Mouse (Mus musculus): ENCODE measurements at regions not wholly inside any gene's neighbourhood (a gene's known extent, or its start where the extent isn't known, plus 50 kb on each side); places are given as distances from the start of the nearest gene placed in this dataset.

DNA sequence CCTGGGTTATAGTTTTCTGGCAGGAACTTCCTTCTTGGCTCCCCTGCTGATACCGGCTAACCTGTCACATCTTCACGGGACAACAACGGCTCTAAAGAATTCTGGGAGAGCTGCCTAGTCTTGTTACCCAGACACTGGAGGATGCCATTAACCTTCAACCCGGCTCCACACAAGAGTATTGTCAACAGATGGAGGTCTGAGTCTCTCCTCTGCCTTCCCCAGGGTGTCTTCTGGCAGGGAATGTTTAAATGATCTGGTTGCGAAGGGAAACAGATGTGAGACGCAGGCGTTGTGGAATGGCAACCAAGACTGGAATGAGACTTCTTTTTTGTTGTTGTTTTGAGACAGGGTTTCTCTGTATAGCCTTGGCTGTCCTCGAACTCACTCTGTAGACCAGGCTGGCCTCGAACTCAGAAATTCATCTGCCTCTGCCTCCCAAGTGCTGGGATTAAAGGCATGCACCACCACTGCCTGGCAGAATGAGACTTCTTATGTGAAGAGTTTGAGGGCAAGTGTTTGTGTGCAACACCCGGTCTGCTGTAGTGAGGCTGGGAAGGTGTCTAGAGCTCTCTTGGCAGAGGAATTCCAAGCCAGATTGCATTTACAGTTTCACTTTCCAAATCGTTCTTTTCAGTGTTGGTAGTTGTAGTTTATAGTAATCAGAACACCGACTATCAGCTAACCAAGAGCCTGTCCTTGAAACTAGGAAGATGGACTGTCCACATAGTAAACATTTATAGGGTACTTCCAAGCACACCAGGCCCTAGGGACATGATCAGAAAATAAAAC lies 188.2 kb upstream of the Krr1 start:
- no peak for DNase-seq (ENCODE audit: low spot score)

DNA sequence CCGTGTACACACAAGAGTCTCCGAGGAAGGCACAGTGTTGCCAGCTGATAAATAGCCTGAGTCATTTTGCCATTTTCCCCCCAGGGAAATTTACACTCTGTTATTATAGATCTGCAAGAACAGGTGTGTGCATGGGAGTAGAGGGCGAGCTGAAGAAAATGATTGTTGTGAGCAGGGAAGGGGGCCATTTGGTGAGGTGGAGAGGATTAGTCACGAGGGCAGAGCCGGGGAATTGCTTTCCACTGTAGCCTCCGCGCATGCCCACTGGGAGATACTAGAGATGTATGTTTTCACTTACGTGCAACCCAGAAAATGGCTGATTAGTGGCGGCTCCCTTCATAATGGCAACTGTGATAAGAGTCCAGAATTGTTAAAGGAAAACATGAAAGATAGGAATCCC lies 185.3 kb upstream of the Krr1 start:
- DNase-seq (ENCODE audit: low spot score) = no peak

DNA sequence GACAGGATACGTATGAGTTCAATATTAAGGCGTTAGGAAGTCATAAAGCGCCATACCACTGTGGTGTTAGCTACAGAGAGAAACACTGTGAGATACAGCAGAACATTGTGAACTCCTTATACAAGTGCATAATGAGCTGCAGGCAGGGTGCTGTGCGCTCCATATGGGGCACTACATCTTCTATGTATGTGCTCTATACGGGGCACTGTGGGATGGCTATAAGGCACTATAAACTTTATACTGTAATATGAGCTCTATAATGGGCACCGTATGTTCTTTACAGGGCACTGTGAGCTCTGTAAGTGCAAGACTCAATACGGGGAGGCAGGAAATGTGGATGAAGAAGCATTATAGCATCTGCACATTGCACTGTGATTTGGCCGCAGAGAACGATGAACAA lies 183.2 kb upstream of the Krr1 start:
- DNase-seq (ENCODE audit: low spot score) = no peak

DNA sequence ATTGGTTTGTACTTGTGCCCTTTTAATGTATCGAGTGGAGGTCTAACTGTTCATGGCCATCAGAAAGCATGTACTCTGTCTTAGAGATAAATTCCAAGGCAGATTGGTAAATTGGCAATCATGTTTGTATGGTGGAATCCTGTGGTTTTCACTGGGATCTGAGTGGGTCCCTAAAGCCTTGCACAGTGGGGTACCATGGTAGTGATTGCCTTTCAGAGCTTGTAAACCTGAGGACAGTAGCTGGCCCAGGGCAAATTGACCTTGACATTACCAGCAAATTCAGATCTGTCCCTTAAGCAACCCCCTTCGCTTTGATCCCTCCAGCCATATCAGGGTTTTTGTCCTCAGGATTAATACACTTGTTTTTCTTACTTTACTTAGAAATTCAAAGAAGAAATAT lies 181.6 kb upstream of the Krr1 start:
- DNase-seq (ENCODE audit: low spot score) = no peak

DNA sequence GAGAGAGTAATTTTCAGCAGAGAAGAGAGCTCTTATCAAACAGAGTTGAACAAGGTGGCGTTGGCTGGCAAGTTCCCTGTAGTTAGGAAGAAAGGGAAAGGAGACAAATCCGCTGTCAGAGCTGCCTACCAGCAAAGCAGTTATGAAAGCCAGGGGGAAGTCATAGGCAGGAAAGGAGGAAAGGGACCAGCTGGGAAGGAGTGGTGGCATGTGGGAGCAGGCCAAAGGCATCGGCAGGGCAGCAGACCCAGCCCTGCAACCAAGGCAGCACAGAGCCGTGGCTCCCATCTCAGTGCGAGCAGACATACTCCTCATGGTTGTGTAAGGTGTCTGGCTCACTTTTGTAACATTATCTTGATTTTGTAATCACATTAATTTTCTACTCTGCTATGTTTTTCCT lies 177.4 kb upstream of the Krr1 start:
- no peak for DNase-seq (ENCODE audit: low spot score)

DNA sequence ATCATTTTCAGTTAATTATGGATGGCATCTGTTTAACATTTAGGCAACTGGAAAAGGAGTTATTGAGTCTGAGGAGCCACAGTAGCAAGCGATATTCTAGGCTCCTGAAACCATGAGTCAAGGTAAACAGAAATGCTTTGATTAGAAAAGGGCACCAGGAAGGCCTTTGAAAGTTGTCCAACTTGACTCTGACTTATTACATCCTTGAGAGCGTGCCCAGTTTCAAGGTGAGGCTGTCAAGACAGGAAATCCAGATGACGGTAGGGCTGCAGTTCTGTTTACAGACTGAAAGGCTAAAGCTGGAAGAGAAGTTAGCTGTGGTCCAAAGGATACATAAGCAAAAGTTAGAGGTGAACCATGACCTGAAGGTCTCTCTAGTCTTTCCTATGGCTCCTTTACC lies 176.7 kb upstream of the Krr1 start:
- no peak for DNase-seq (ENCODE audit: low spot score)

DNA sequence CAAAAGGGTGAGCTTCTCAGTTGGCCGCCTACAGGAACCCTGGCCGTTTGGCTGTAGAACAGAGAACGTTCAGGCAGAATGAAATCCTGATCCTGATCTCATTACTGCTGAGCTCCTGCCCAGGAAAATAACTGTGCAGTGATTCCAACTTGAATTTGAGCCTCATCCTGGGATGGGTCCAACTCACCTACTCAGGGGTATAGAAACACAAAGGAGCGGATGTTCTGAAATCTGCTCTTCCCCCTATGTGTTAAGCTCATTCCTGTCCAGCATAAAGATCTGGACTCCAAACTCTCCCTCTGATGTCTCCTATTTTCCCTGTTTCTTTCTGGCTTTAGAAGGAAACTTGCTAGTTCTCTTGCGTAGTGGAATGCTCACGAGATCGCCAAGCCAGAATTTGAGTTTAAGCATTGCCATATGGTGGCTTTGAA lies 173.6 kb upstream of the Krr1 start:
- DNase-seq (ENCODE audit: low spot score) = no peak

DNA sequence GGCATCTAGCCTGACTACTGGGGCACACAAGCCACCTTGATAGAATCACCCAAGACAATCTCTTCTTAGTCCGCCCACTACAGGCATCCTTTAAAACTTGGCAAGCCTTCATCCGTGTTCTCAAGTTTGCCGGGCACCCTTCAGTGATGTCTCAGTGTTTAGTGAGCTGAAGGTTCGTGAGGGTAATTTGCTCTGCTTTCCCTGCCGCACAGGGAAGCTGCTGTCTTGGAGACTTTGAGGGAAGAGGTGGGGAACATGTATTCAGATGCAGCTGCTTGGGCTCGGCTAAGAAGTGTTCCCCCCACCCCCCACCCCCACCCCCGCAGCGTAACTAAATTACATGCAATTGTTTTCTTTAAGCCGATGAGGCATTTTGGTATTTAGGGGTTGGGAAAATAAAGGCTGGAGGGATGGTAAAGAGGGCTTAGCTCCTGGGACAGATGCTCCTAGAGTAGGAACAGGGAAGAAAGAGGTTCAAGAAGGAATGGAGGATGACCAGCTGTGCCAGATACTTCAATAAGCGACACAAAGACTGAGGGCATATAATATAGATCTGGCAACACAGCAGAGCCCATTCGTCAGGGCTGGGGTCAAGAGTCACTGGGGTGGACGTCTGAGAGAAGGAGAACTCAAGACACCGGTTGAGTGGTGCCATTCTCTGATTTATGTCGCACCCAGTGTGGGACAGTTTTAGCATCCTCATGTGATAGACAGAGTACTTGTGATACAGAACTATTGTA lies 172.4 kb upstream of the Krr1 start:
- no peak for DNase-seq (ENCODE audit: low spot score)

DNA sequence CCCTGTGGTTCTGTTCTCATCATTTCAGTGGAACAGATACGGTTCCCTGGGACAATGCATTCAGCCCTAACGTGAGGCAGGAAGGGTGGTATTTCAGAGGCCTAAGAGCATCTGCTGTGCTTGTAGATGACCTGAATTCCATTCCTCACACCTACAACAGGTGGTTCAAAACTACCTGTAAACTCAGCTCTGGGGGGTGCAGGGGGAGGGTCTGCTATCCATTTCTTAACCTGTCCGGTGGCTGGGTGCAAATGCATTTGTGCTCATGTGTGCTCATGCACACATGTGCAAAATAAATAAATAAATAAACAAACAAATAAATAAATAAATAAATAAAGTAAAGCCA lies 171.9 kb upstream of the Krr1 start:
- no peak for DNase-seq (ENCODE audit: low spot score)

DNA sequence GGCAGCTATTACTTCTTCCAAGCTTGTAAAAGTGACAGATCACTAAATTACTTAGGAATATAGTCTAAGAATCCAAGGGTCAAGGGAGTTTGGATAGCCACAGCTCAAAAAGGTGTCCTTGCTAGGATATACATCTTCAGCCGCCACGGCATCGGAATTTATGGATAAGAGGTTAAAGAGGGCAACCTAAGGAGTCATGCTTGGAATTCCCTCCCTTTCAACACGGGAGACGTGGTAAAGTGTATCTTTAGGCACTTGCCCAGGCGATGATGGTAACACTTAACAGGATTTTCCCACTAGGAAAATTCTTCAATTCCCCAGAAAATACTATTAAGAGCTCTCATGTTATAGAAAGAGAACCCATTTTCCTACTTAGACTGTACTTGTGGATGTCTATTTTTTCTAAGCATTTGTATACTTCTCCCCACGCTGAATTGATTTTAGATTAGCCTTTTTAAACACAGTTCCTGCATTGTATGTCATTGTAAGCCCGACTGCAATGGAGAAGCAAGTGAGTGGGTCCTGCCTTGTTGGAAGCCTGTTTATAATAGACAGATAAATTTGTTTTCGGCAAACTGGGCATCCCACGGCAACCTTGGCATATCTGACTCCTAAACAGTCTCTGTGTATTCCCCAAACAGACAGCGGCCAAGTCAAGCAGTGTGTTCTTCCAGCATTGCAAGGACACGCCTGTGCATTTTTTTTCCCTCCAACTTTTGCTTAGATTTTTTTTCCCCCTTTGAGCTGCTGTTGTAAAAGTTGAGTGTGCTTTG lies 171.3 kb upstream of the Krr1 start:
- DNase-seq (ENCODE audit: low spot score) = no peak

DNA sequence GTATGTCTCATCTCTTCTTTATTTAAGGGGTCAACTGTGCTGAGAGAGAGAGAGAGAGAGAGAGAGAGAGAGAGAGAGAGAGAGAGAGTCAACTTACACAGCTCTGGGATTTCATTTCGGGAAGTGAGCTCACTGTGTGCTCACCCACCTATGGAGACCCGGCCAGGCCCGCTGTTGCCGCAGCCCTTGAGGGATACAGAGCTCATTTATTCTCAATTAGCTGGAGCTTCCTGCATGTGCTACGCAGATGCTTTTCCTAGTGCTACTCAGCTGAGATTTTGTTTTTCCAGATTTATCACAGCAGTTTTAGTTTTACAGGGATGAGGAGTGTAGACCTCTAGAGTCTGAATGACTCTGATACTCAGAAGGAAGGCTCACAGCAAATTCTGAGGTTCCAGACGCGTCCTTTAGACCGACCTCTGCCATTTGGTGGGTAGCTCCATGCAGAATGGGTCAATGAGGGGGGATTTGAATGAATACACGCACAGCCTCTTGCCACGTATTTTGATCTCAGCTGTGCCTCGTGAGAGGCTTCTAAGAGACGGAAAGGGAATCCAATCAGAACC lies 170.6 kb upstream of the Krr1 start:
- no peak for DNase-seq (ENCODE audit: low spot score)

DNA sequence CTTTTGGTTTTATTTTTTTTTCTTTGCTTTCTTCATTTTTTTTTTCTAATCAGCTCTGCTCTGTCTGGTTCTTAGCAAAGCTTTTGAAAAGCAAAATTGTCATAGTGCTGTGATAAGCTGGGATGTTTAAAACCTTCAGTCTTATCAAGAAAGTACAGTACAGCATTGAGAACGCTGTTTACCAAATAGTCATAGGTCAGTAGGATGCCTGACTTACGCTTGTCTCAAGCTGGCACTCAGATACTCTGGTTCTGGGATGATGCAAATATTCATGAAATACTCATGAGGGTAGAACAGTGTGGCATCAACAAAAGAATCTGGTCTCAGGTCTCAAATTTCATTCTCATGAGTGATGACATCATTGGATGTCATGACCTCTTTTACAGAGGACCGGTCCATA lies 166.1 kb upstream of the Krr1 start:
- DNase-seq (ENCODE audit: low spot score) = no peak

DNA sequence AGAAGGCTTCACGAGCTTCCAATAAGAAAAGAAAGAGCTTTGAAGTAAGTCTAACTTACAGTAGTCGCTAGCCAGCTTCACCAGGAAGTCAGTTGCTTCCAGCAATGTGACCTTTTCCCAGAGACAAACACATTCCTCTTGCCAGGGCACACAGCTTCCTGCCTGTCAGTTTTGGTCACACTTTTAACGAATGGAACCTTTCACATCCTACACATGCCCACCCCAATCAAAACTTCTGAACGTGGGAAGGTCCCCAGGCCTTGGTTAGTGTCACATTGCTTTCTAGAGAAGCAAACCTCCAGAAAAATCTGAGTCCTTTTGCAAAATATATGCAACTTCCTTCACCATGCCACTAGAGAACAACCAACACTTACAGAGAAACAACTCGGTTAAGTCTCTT lies 165.5 kb upstream of the Krr1 start:
- DNase-seq (ENCODE audit: low spot score) = no peak

DNA sequence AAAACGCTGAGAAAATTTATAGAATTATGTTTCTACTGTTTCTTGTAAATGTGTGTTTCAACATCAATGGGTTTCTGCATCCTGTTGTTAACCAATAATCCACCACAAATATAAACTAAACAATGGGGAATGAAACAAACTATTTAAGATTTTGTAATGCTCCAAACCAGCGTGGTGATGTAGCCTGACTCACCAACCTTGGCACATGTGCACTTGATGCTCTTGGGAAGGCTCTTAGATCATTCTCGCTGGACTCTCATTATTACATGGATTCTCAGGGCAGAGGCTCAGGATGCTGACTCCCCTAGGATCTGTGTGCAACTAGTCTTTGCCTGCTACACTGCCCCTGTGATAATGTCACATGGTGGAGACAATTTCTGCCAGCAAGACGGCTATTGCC lies 158.7 kb upstream of the Krr1 start:
- DNase-seq (ENCODE audit: low spot score) = no peak

DNA sequence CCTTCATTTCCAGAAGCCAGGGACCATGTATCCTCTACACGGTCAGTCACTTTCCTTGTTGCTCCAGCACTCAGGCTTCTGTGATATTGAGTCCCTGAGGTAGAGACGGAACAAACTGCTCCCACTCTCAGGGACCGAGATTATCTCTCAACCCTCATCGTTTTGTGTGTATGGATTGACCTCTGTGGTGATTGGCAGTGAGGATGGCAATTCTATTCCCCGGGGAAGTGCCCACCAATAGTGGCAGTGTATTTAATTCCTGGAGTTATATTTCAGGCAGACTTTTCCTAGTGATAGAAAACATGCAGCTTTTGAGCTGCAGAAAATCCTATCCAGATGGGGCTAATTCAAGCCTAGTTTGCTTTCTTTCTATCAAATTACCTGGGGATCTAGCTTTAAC lies 157.8 kb upstream of the Krr1 start:
- no peak for DNase-seq (ENCODE audit: low spot score)

DNA sequence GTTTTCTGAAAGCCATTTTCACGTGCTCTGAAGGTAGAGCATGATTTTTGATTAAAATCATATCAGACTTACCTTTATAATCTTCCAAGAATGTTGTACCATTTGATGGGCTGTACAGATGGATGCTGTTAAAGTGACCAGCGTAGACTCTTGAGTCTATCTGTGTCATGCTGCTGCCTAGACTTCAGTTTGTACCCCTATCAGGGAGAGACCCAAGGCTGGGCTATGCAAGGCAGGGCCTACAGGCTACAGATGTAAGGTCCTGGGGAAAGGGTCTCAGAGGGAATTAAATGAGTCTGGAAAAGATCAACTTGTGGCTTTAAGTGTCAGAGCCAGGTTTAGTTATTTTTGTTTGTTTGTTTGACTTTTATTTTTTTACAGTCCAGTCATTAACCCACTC lies 157.3 kb upstream of the Krr1 start:
- DNase-seq (ENCODE audit: low spot score) = no peak

DNA sequence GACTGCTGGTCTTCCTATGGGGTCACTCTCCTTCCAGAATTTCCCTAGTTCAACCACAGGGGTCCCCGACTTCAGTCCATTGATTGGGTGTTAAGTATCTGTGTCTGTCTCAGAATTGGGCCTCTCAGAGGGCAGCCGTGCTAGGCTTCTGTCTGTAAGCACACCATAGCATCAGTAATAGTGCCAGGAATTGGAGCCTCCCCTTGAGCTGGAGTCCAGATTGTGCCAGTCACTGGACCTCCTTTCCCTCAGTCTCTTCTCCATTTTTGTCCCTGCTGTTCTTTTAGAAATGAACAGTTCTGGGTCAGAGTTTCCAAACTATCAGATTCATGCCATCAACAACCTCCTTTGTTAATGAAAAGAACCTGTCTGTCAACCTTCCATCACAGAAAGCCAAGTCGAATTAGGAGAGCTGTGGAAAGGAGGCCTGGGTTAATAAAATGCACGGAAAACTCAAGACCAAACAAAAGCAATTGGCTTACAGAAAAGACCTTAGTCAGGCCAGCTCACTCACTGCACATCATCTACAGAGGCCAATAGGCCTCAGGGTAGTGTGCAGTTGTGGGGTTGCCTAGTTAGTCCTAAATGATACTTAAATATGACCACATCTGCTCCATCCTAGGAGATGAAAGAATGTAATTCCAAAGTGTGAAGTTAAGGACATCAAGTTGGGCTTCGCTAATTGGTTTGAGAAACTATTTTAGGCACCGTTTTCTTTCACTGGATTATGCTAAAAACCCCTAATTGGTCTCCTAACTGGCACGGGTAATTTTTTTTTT lies 156.5 kb upstream of the Krr1 start:
- DNase-seq (ENCODE audit: low spot score) = no peak

DNA sequence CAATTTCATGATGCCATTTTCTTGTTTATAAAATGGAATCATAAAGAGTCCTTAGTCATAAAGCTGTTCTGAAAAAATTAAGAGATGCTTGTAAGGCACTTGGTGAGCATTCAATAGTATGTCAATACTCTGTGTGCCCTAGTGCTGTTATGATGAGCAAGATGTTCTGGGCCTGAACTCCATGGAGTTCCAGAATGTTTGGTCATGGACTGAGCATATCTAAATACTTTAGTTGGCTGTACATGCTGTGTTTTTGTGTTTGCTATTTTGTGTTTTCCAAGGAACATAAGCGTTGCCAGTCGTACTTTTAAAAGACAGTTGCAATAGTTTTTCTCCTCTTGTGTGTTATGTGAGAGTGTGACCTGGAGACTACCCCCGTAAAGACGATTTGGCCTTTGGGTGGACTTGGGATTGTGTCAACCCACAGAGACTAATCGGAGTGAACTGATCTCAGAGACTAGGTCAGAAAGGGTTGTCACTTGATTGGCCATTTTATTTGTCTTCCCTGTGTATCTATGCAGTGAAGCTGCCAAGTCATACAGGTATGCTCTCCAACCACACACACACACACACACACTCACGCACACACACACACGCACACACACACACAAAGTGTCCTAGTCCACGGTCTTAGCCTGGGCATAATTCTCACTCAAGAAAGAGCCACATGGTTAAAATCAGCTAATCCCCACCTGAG lies 152.6 kb upstream of the Krr1 start:
- no peak for DNase-seq (ENCODE audit: low spot score)

DNA sequence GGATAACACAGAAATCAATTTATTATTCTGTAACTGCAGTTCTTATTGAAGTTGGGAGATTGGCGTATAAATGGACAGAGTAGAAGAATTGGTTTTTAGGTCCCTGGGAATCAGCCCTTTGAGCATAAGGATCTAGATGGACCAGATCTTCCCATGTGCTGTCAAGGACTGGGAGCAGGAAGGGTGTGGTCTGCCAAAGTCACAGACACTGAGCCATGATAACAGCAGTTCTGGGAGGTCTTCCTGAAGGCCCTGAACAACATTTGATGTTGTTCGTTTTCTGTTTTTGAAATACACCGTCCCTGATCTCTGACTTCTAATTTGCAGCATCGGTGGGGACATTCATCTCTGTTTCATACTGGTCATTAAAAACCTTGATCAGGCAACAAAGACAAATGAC lies 147.6 kb upstream of the Krr1 start:
- no peak for DNase-seq (ENCODE audit: low spot score)

DNA sequence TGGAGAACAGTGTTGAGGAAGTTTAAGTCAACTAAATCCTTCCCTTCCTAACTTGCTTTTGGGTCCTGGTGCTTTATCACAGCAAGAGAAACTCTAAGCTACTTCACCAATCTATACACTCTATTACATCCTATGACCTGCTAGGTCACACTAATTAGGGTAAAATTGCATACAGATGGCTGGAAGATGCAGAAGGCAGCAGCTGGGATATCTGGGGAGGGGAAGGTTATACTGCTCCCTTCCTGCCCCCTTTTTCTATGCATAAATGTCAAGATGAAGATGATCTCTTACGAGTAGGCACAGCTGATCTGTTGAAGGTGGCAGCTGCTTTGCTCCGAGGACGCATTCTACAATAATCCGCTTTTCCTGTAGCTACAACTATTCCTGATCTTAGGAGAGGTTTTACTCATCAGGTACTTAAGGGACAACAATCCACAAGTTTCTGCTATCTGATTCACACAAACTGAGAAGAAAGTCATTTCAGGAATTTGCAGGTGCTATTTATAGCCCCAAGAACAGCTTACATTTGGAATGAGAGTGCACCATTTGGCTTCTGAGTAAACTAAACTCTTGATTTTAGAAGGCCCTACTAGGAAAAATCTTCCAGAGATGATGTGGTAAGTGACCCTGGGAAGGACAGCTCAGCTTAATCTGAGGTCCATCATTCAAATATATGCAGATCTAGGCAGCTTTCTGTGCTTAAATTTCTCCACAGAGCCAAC lies 146.3 kb upstream of the Krr1 start:
- DNase-seq (ENCODE audit: low spot score) = no peak

DNA sequence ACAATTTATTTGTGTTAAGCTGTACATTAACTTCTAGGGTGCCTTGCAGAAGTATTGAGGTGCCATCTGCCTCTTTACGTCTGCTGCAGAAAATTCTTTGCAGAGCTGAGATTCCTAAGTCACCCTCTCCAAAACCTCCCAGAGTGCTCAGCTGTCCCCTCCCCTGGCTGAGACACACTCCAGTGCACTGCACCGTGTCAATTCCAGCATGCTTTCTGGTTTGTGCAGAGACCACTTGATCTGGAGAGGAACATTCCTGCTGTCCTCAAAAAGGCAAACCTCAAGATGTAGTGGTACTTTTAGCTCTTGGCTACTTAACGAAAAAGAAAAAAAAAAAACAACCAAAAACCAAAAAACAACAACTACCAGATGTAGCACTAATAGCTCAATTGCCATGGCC lies 145.2 kb upstream of the Krr1 start:
- DNase-seq (ENCODE audit: low spot score) = no peak

All from layer of hippocampus, adult 9-10 months (tissue).